Mouse (Mus musculus): ENCODE data around the gene Lpxn. TPM values are rescaled to one million over a fixed set of nuclear protein-coding genes. Genes with fewer than 3 reads are reported as not detected.

Gene Lpxn
- 2.6 TPM for polyA plus RNA-seq (2014; fragmentation: Illumina TruSeq; extraction: RNeasy Lipid Tissue Mini Kit (QIAGEN cat#74804))

DNA sequence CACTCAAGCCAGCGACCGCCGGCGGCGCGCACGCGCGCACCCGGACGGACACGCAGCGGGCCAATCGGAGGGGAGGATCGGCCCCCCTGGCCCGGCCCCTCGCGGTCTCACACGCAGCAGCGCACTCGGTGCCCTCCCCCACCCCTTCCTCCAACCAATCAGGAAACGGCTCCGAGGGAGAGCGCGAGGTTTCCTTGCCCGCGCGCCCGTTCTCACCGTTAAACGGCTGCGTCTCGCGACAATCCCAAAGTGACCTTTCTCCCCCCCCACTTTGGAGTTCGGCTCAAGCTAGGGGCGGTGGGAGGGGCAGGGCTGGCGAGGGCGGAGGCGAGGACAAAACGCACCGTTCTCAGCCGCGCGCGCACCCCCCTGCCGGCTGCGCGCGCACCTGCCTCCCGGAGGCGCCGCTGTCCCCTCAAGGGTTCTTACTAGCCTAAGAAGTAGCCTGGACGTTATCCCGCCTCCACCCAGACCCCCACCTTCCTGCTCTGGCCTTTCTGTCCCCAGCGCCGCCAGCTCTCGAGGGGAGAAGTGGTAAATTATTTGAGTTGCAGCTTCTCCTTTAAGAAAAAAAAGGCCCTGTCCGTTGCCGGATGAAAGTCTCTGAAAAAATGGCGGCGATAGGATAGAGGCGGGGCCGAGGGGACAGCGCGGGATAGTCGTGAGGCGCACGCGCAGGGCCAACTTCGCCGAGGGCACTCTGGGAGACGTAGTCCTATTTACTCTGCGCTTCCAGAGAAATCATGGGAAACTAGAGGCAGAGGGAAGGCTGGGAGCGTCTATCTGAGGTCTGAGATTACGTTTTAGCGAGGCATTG lies at the start of gene Lpxn, which contains the start of gene Zfp91:
TSS of gene Lpxn (plus strand) at position 683 of the 817 bp plus-strand sequence.
TSS of gene Zfp91 (minus strand) at position 616 of the 817 bp plus-strand sequence.

DNA sequence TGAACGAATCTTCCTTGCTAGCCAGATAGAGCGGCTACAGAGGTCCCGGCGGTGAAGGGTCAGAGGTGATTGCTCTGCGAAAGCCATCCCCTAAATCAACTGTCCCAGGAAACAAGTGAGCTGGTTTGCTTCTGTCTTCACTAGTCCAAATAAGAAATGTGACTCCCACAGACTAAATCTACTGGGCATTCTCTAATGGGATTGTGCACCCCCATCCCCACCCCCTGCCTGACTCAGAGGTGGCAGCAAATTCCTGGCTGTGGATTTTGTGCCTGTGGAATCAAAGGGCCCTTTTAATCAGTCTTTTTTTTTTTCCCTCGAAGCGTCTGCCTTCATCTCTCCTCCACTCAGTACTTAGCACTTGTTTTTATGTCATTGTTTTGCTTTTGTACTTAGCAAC lies 30.7 kb upstream of the Lpxn start, which contains the start of gene Cntf:
TSS of gene Cntf (minus strand) at position 325 of the 400 bp plus-strand sequence.

DNA sequence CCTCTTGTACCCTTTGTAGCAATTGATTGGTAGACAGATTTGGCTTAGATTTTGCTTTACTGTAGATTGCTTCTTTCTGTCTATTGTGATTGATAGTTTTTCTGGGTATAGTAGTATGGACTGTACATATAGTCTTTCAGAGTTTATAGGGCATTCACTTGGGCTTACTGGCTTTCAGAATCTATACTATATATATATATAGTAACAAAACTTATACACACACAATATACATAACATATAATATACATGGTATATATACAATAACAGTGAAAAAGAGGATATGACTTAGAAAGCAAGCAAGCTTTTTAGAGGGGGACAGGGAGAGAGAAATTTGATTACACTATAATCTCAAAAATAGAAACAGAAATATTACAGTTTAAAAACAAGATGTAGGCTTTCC lies 50.4 kb downstream of the Lpxn start, which contains the start of gene Gm5244:
TSS of gene Gm5244 (plus strand) at position 301 of the 400 bp plus-strand sequence.

DNA sequence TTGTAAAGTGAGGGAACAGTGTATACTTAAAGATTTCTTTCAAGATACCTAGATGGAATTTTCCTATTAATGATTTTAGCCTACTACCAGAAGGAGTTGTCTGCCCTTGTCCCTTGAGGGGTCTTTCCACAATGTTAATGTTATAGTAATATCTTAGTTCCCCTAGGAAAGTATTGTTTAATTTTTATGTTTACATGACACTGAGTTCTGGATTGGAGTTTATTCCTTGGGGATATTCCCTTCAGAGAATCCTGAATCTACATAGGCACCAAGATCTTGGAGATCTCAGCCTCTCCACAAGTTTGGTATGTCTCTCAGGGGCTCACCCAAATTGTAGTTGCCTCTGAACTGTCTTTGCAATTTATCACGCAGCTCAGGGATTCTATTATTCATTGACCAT lies 61.0 kb downstream of the Lpxn start, which contains the start of gene Olfr1444:
TSS of gene Olfr1444 (plus strand) at position 301 of the 400 bp plus-strand sequence.

Other genes starting within 250 kb of the Lpxn start
- gene Gm4952, start 196.2 kb upstream of the Lpxn start, polyA plus RNA-seq (2014; fragmentation: Illumina TruSeq; extraction: RNeasy Lipid Tissue Mini Kit (QIAGEN cat#74804)), result 1.1 TPM
- gene Glyat, start 162.9 kb upstream of the Lpxn start, polyA plus RNA-seq (2014; fragmentation: Illumina TruSeq; extraction: RNeasy Lipid Tissue Mini Kit (QIAGEN cat#74804)), result not detected
- not detected for gene Olfr1442, start 125.8 kb upstream of the Lpxn start, polyA plus RNA-seq (2014; fragmentation: Illumina TruSeq; extraction: RNeasy Lipid Tissue Mini Kit (QIAGEN cat#74804))
- not detected for gene Olfr1443, start 118.1 kb upstream of the Lpxn start, polyA plus RNA-seq (2014; fragmentation: Illumina TruSeq; extraction: RNeasy Lipid Tissue Mini Kit (QIAGEN cat#74804))
- not detected for gene Keg1, start 100.4 kb upstream of the Lpxn start, polyA plus RNA-seq (2014; fragmentation: Illumina TruSeq; extraction: RNeasy Lipid Tissue Mini Kit (QIAGEN cat#74804))
- 3.2 TPM for gene Cntf, start 30.6 kb upstream of the Lpxn start, polyA plus RNA-seq (2014; fragmentation: Illumina TruSeq; extraction: RNeasy Lipid Tissue Mini Kit (QIAGEN cat#74804))
- 199 TPM for gene Zfp91, start 67 bp upstream of the Lpxn start, polyA plus RNA-seq (2014; fragmentation: Illumina TruSeq; extraction: RNeasy Lipid Tissue Mini Kit (QIAGEN cat#74804))
- gene Gm5244, start 50.5 kb downstream of the Lpxn start, polyA plus RNA-seq (2014; fragmentation: Illumina TruSeq; extraction: RNeasy Lipid Tissue Mini Kit (QIAGEN cat#74804)), result not detected
- not detected for gene Olfr1444, start 61.1 kb downstream of the Lpxn start, polyA plus RNA-seq (2014; fragmentation: Illumina TruSeq; extraction: RNeasy Lipid Tissue Mini Kit (QIAGEN cat#74804))
- gene Olfr1445, start 87.7 kb downstream of the Lpxn start, polyA plus RNA-seq (2014; fragmentation: Illumina TruSeq; extraction: RNeasy Lipid Tissue Mini Kit (QIAGEN cat#74804)), result not detected
- gene Olfr1446, start 97.3 kb downstream of the Lpxn start, polyA plus RNA-seq (2014; fragmentation: Illumina TruSeq; extraction: RNeasy Lipid Tissue Mini Kit (QIAGEN cat#74804)), result not detected
- not detected for gene Olfr1447, start 107.5 kb downstream of the Lpxn start, polyA plus RNA-seq (2014; fragmentation: Illumina TruSeq; extraction: RNeasy Lipid Tissue Mini Kit (QIAGEN cat#74804))
- gene Olfr1448, start 128.2 kb downstream of the Lpxn start, polyA plus RNA-seq (2014; fragmentation: Illumina TruSeq; extraction: RNeasy Lipid Tissue Mini Kit (QIAGEN cat#74804)), result not detected
- gene Olfr1449, start 134.6 kb downstream of the Lpxn start, polyA plus RNA-seq (2014; fragmentation: Illumina TruSeq; extraction: RNeasy Lipid Tissue Mini Kit (QIAGEN cat#74804)), result not detected
- gene Olfr1450, start 154.1 kb downstream of the Lpxn start, polyA plus RNA-seq (2014; fragmentation: Illumina TruSeq; extraction: RNeasy Lipid Tissue Mini Kit (QIAGEN cat#74804)), result not detected
- gene Olfr1451, start 198.8 kb downstream of the Lpxn start, polyA plus RNA-seq (2014; fragmentation: Illumina TruSeq; extraction: RNeasy Lipid Tissue Mini Kit (QIAGEN cat#74804)), result not detected
- not detected for gene Olfr1453, start 232.1 kb downstream of the Lpxn start, polyA plus RNA-seq (2014; fragmentation: Illumina TruSeq; extraction: RNeasy Lipid Tissue Mini Kit (QIAGEN cat#74804))

Measured in ovary, adult 10 weeks (tissue).